Mouse (Mus musculus): ENCODE data around the gene Gcg.

Gcg gene

GRCm38 (mm10) chr2:62459241-62460174, 23.9 kb downstream of the Gcg start:
- no peak for DNase-seq (ENCODE audit: low spot score in 2 of 2)

DNA sequence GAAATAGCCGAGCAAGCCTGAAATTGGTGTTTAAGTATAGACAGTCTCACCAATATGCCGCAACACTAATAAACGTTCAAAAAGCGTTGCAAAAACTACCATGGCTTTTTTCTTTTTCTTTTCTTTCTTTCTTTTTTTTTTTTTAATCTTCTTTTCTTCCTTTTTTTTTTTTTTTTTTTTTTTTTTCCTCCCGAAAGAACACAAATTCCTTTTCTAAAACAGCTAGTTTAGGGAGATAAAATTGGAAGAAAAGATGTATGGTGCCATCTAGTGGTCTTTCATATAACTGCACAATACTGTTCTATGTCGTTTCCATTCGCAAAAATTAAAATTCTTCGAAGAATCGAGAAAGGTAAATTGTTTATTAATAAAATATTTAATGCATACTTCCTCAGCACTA, 25.4 kb downstream of the Gcg start:
- no peak for DNase-seq (ENCODE audit: low spot score in 2 of 2)

- no peak for DNase-seq (ENCODE audit: low spot score in 2 of 2)
Measured at GRCm38 (mm10) chr2:62454991-62455390, 28.5 kb downstream of the Gcg start.

- DNase-seq (ENCODE audit: low spot score in 2 of 2) = no peak
Measured at GRCm38 (mm10) chr2:62454033-62454432, 29.4 kb downstream of the Gcg start.

DNA sequence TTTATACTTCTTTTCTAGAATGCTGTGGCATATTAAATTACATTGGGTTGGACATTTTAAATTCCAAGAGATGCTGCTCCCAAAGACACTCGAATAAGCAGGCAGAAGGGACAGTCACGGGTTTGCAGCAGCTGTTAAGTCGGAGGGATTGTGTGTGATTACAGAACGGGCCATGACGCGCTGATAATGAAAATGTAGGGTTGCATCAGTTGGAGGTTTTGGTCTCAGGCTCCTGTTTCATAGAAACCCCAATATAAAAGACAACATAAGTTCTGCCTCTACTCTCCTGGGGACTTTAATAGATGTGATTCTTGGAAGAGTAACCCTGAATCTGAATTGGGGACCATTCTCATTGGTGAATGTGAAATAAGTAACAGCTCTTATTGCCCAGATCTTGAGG, 33.1 kb downstream of the Gcg start:
- DNase-seq (ENCODE audit: low spot score in 2 of 2) = no peak

DNA sequence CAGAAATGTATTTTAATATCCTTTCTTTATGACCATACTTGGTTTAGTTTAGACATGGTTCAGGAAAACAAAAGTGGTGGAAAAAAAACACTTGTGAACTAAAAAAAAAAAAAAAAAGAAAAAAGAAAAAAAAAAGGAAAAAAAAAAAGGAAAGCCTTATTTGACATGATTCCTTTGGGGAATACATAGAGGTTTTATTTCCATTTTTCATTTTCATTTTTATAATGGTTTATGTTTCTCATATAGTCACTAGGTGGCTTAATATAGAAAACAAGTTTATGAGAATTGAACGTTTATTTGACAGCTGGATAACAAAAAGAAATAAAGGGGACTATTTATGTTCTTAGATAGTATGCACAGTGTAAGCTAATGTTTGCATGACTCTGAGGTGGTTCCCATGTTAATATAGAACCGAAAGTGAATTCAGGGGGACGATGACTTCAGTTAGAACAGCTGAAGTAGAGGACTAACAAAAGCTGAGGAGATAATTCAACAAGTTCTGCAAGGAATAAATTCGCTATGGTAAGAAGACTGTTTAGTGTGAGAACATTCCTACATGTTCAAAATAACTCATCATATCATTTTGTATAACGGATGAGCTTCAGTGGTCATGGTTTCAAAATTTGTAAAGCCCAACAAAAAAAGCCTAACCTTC, 33.6 kb downstream of the Gcg start:
- DNase-seq (ENCODE audit: low spot score in 2 of 2) = no peak

- DNase-seq (ENCODE audit: low spot score in 2 of 2) = peak; percentile 39 to 62
Measured at GRCm38 (mm10) chr2:62440802-62441544, 42.5 kb downstream of the Gcg start.

GRCm38 (mm10) chr2:62440083-62440482, 43.4 kb downstream of the Gcg start:
- no peak for DNase-seq (ENCODE audit: low spot score in 2 of 2)

DNA sequence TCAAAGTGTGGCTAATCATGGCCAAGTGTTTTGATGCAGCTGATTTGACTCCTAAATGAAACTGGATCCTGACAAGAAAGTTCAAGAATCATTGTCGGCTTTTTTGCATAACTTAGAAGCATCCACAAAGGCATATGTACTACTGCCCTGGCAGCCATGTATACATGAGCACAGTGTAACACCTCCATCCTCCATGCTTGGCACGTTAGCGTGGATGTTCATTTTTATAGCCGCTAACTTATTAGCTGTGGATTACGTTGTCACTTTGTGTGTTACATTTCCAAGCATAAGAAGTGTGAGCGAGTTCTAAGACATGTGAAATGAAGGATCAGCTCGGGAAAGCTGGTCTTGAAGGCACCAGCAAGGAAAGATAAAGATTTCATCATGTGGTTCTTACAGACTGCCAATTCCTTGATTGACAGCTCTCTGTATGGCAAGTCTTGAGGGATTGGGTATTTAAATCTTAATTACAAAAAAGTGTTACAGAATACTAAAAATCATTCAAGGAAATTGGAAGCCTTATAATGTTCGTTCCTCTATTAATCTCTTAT, 52.1 kb downstream of the Gcg start:
- no peak for DNase-seq (ENCODE audit: low spot score in 2 of 2)

DNA sequence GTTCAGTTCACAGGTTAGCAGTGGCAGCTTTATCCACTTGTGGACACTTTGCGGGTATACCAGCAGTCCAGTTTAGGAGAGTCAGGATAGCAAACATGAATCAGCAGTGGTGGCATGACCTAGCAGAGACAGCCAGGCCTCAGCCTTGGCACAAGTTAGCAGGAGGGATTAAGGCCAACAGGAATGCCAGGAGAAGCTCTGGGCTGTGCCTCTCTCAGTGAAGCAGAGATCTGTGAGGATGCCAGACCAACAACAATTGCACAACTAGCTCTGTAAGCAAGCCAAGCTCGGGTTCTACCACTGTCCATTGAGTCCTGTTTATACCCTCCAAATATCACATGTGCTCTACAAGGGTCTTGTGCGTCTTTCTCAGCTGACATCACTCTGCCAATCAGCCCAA, 57.5 kb downstream of the Gcg start:
- peak in 1 of 2 experiments; percentile 47 for DNase-seq (ENCODE audit: low spot score in 2 of 2)
